Mouse (Mus musculus) E14TG2a.4 (cell line): ENCODE data around the gene Znfx1.

ENCODE experiments used
- CTCF ChIP-seq: conservative IDR thresholded peaks from 2 replicates; pipeline ENCODE4 v1.5.1; 2014; ENCODE audit warnings: low read length
- NANOG ChIP-seq: IDR thresholded peaks from 2 replicates; pipeline ENCODE4 v1.6.1; 2014; ENCODE audit warnings: borderline replicate concordance, low read length, mixed read lengths
- POU5F1 ChIP-seq: IDR thresholded peaks from 2 replicates; pipeline ENCODE4 v1.6.1; 2014; ENCODE audit warnings: low read length, borderline replicate concordance

DNA sequence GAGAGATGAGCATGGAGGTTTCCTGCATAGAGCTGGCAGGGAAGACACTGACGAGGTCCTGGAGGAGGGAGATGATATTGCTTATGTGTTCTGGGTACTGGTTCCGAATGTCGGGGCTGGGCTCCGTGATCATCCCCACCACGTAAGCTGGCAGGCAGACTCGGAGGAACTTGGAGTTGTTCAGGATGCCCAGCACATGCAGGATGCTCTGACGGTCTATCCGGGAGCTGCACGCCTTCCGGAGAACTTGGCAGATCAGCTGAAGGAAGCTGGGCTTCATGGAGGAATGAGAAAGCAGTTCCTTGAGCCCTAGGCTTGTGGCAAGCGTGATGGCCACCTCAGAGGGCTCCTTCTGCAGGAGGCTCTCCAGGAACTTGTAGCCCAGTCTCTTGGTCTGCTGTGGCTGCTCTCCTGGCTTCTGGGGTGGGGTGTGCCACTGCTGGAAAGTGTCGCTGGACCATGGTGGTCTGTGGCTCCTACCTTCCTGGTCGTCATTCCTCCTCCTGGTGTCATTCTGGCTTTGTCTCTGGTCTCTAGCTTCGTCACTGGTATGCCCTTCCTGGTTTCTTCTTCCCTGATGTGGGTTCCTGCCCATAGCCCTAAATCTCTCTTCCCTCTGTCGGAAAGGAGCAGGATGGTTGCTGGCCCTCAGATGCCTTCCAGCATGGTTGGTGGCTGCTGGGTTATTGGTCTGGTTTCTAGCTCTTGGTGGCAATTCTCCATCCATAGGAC lies 6.4 kb downstream of the Znfx1 start:
- TF ChIP-seq CTCF (no peak), NANOG (no peak), POU5F1 (no peak)
